Mouse (Mus musculus) kidney, adult 9 months (tissue): ENCODE measurements around the gene Pdgfra.

Experiments used
- DNase-seq: peaks from one replicate; pipeline ENCODE4 v3.0.0; 2022

Gene Pdgfra

DNA sequence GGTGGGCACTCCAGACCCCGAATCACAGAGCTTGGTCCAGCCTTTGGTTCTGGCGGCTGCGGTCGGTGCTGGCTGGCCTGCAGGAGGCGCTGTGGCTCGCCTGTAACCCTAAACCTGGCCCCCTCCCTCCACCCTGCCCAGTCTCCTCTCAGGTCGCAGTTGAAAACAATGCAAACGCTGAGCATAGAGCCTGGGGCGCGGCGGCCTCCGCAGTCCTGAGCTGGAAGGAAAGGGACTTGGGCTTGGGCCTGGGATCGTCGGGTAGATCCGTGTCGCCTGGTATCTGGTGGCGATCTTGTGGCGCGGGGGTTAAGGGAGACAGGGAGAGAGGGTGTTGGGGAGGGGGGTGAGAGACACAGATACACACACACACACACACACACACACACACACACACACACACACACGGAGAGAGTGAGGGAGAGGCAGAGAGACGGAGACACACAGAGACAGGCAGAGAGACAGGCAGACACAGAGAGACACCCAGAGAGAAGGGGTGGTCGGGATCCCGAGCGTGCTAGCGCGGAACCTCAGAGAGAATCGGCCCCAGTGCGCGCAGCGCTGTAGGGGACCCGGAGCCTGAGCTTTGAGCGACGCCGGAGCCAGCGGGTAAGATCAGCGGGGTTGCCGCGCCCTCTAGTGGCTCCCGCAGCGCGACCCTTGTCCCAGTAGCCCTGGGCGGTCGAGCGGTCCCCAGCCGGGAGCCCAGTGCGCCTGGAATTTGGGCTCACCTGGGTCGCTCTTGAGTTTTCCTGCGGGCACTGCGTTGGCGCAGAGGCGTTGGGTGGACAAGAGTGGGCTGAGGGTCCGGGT lies 3.9 kb downstream of the Pdgfra start:
- DNase-seq: peak; percentile 80

- DNase-seq: no peak
These were observed 4.5 kb downstream of the Pdgfra start for GRCm38 (mm10) chr5:75156554-75157036.

DNA sequence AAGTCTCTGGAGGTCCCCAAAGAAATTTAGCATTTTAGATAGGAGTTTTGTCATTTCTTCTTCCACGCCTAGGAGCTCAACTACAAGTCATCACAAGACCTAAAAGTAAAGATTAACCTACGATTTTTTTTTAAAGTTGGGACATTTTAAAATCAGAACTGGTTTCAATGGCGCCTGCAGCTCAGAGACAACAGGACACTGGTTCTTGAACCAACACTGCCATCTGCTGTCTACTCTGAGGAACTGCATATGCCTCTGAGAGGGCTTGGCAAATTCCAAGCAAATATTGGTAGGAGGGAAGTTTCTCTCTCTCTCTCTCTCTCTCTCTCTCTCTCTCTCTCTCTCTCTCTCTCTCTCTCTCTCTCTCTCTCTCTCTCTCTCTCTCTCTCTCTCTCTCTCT lies 4.9 kb downstream of the Pdgfra start:
- DNase-seq: peak; percentile 79

- no peak for DNase-seq
These were observed 8.6 kb downstream of the Pdgfra start for GRCm38 (mm10) chr5:75160530-75161170.

GRCm38 (mm10) chr5:75161586-75161985 lies 9.5 kb downstream of the Pdgfra start:
- no peak for DNase-seq

- DNase-seq: no peak
These were observed 11.3 kb downstream of the Pdgfra start for GRCm38 (mm10) chr5:75163289-75163951.

DNA sequence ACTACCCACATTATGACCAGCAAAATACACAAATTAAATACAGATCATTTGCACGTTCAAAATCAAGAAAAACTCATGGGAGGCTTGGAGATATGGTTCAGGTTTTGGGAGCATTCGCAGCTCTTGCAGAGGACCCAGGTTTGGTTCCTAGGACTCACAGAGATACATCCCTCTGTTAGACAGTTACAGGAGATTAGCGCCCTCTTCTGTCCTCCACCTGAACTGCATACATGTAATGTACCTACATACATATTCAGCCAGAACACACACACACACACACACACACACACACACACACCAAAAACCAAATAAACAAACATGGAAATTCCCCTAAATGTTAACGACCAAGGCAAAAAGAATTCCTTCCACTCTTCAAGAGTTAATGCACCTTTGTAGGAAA lies 12.6 kb downstream of the Pdgfra start:
- DNase-seq: peak; percentile 31

- DNase-seq: no peak
These were observed 17.7 kb downstream of the Pdgfra start for GRCm38 (mm10) chr5:75169837-75170236.

DNA sequence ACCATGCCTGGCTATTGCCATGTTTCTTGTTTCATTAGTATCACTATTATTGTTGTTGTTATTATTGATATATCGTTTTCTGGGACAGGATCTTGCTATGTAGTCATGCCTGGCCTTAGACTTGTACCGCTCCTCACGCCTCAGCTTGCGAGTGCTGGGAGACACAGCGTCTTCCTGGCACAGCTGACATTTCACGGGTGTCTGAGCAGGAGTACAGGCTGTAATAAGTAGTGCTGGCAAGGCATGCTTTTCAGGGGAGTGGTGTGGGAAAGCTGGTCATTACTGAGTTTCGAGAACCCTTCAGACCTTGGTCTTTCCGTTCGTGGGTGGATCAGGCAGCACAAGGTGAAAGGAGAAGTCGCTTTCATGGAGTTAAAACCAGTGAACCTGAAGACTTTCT lies 19.8 kb downstream of the Pdgfra start:
- DNase-seq: no peak

GRCm38 (mm10) chr5:75179249-75179648 lies 27.2 kb downstream of the Pdgfra start:
- DNase-seq: no peak

- no peak for DNase-seq
These were observed 27.7 kb downstream of the Pdgfra start for GRCm38 (mm10) chr5:75179726-75180290.

DNA sequence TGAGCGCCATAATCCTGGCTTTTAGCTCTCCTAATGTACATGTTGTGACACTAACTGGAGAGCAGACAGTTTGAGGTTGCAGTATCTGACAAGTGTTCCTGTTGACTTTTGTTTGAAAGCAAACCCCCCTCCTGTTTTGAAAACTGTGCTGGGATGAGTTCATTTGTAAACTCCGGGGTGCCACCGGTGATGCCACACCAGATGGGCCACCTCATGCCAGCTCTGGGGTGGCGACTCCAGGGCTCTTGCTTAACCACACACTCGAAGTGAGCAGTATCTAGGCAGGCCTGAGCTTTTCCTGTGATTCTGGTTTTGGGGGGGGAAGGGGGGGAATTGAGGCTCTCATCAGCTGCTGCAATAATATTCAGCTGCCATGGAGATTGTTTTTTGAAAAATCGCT lies 31.6 kb downstream of the Pdgfra start:
- no peak for DNase-seq

DNA sequence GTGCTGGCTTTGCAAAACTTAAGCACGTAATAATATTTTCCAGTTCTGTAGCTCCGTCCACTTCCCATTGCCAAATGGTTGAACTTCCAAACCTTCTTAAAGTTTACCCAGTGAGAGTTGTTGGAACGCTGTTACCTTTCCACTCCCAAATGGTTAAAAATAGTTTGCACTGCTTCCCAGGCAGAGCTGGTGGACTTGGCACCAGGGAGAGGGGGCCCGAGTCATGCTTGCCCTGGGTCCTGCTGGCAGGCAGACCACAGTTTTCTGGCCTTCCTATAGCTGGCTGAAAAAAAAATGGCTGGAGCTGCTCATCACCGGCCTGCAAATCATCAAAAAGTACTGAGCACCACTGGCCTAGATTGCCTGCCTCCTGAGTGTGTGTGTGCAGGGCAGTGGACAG lies 32.0 kb downstream of the Pdgfra start:
- no peak for DNase-seq

GRCm38 (mm10) chr5:75184693-75185235 lies 32.7 kb downstream of the Pdgfra start:
- DNase-seq: no peak

GRCm38 (mm10) chr5:75185584-75185983 lies 33.5 kb downstream of the Pdgfra start:
- peak; percentile 6 for DNase-seq

DNA sequence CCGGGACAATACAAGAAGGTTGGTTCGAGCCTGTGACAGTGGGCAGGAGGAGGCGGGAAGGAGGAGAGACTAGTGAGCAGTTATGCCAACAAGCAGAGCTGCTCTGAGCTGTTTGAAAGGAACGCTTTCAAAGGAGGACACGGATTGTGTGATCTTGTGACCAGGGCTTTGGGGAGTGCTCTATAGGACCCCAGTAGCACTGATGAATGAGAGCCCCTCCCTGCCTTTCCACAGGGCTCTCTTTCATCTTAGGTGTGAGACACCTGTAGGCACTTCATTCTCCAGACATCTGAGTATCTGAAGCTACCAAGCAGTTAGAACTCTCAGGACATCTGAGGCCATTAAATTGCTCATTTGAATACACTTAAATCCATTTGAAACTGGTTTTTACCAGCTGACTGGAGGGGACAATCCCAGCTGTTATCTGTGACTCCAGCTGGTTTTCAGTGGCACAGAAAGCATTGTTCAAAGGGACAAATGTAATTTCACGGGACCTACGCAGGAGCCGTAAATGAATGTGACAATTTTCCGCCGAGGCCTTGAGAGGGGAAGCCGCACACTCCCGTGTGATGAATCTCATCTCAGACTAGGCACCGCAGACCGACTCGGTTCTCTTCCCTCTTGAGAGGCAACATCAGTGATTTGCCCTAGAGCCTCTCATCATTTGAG lies 37.4 kb downstream of the Pdgfra start:
- DNase-seq: no peak

- DNase-seq: no peak
These were observed 41.0 kb downstream of the Pdgfra start for GRCm38 (mm10) chr5:75193107-75193506.

DNA sequence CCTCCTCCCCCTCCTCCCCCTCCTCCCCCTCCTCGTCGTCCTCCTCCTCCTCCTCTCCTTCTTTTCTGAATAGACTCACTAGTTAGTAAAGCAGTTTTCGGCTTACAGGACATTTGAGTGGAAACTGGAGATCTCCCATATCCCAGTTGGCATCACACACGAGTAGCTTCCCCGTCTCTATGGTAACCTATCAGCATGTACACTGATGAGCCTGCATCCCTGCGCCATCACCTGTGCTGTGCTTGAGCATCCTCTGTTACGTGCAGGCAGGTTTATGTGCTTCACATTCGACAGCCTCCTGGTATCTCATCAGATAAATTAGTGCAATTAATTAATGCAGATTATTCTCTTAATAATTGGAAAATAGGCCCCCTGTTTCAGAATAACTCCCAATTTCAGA lies 46.3 kb downstream of the Pdgfra start:
- no peak for DNase-seq

- no peak for DNase-seq
These were observed 47.7 kb downstream of the Pdgfra start for GRCm38 (mm10) chr5:75199698-75200365.

DNA sequence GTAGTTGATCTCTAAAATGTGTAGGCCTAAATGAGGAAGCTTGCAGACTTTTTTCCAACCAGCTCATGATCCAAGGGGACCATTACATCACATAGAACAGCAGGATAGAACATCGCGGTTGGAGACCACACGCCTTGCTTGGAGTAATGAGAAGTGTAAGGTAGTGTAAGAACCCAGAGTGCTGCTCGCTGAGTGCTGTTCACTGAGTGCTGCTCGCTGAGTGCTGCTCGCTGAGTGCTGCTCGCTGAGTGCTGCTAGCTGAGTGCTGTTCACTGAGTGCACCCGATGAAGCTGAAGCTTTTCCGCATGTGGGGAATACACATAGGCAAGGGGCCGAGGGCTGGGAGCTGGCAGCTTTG lies 48.3 kb downstream of the Pdgfra start:
- no peak for DNase-seq

DNA sequence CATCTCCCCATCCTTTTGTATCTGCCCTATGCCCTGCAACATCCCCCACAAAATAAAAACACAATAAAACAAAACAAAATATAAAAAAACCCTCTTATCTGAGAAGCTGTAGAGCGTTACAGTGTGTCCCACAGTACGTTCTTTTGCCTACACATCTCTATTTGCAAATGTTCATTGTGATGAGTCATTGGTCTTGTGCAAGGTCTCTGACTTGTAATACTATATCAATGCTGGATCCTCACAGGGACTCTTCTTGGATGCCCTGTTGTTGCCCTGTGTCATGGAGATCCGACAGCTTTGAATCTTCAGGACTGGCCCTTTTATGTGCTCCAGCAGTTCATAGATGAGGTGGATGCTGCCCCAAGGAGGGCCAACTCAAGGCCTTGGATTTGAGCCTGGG lies 55.8 kb downstream of the Pdgfra start:
- no peak for DNase-seq

- peak; percentile 35 for DNase-seq
These were observed 57.9 kb downstream of the Pdgfra start for GRCm38 (mm10) chr5:75209966-75210365.
